Mouse (Mus musculus) ovary, postnatal 14 days (tissue): ENCODE measurements around the gene Me1.

ENCODE experiments used
- DNase-seq: peaks from one replicate; pipeline ENCODE4 v3.0.0; 2022; ENCODE audit warnings: low spot score

Gene Me1

GRCm38 (mm10) chr9:86695818-86696261 is at the start of gene Me1:
Gene Me1, minus strand, starts transcription at chr9:86695953.
- DNase-seq, result peak; percentile 26

- DNase-seq, result no peak
These were observed 48.3 kb upstream of the Me1 start for GRCm38 (mm10) chr9:86744041-86744440.

GRCm38 (mm10) chr9:86742959-86743911 is 47.5 kb upstream of the Me1 start, which contains the start of gene Prss35:
Gene Prss35, plus strand, starts transcription at chr9:86743649.
- DNase-seq, result peak; percentile 28

- no peak for DNase-seq
These were observed 44.2 kb upstream of the Me1 start for GRCm38 (mm10) chr9:86739971-86740370.

GRCm38 (mm10) chr9:86738801-86739200 is 43.0 kb upstream of the Me1 start:
- DNase-seq, result no peak

GRCm38 (mm10) chr9:86738067-86738466 is 42.3 kb upstream of the Me1 start:
- no peak for DNase-seq

GRCm38 (mm10) chr9:86736991-86737390 is 41.2 kb upstream of the Me1 start:
- no peak for DNase-seq

- DNase-seq, result no peak
These were observed 39.0 kb upstream of the Me1 start for GRCm38 (mm10) chr9:86734795-86735194.

- no peak for DNase-seq
These were observed 38.6 kb upstream of the Me1 start for GRCm38 (mm10) chr9:86734357-86734756.

- no peak for DNase-seq
These were observed 34.1 kb upstream of the Me1 start for GRCm38 (mm10) chr9:86729811-86730210.

- DNase-seq, result no peak
These were observed 33.3 kb upstream of the Me1 start for GRCm38 (mm10) chr9:86729084-86729483.

GRCm38 (mm10) chr9:86728214-86728814 is 32.6 kb upstream of the Me1 start:
- no peak for DNase-seq

GRCm38 (mm10) chr9:86726381-86726720 is 30.6 kb upstream of the Me1 start:
- no peak for DNase-seq

GRCm38 (mm10) chr9:86725604-86726380 is 30.0 kb upstream of the Me1 start:
- no peak for DNase-seq

- DNase-seq, result no peak
These were observed 29.3 kb upstream of the Me1 start for GRCm38 (mm10) chr9:86725066-86725465.

GRCm38 (mm10) chr9:86720794-86721193 is 25.0 kb upstream of the Me1 start:
- DNase-seq, result no peak

GRCm38 (mm10) chr9:86720227-86720626 is 24.5 kb upstream of the Me1 start:
- no peak for DNase-seq

- no peak for DNase-seq
These were observed 21.4 kb upstream of the Me1 start for GRCm38 (mm10) chr9:86717119-86717518.

GRCm38 (mm10) chr9:86716540-86716939 is 20.8 kb upstream of the Me1 start:
- no peak for DNase-seq

GRCm38 (mm10) chr9:86714089-86714488 is 18.3 kb upstream of the Me1 start:
- DNase-seq, result no peak

GRCm38 (mm10) chr9:86712648-86713047 is 16.9 kb upstream of the Me1 start:
- no peak for DNase-seq

- DNase-seq, result no peak
These were observed 14.4 kb upstream of the Me1 start for GRCm38 (mm10) chr9:86710091-86710634.
